Mouse (Mus musculus): ENCODE measurements around the gene Itih1. TPM values are rescaled to one million over a fixed set of nuclear protein-coding genes. Genes with fewer than 3 reads are reported as not detected.
A peak's percentile ranks its signal among the peaks of the same experiment; 100 is the strongest.

The Itih1 gene
- total RNA-seq (2021) = not detected

DNA sequence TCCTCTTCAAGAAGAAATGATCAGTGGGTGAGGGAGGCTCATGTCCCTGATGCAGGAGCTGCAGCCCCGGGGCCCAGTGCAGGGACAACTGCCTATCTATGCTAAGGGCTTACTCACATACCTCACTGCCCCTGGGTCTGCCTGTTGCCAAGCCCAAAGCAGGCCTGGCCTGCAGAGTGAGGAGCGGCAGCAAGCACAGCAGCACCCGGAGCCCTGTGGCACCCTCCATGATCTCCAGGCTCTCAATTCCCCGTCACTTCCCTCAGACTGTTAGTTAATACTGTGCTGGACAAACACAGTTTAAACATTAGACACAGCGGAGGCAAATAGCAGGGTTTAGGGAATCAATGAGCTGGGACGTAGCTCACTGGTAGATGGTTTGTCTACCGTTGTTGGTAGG is at the start of gene Itih1:
Gene Itih1 (minus strand): TSS at position 252 of the 400 bp plus-strand sequence.
- intact Hi-C loops (cut with DNase I) = loop anchor here (5.0 kb wide), 1 partner anchor 61 kb away; no protein-coding TSS in a partner anchor
- DNase-seq = no peak

DNA sequence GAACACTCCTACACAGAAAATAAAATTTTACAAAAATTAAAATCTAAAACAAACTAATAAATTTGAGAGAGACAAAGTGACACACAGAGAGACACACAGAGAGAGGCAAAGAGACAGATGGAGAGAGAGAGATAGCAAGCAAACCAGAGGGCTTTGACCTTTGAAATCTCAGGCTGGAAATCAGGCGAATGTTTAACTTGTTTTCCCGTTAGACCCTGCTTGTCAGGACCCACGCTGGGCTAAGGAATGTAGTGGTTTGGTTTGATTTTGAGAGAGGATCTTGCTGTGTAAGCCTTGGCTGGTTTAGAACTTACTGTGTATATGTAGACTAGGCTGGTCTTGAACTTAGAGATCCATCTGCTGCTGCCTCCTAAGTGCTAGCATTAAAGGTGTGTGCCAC is 33.1 kb upstream of the Itih1 start:
- intact Hi-C loops (cut with DNase I) = no loop called here
- DNase-seq = no peak

DNA sequence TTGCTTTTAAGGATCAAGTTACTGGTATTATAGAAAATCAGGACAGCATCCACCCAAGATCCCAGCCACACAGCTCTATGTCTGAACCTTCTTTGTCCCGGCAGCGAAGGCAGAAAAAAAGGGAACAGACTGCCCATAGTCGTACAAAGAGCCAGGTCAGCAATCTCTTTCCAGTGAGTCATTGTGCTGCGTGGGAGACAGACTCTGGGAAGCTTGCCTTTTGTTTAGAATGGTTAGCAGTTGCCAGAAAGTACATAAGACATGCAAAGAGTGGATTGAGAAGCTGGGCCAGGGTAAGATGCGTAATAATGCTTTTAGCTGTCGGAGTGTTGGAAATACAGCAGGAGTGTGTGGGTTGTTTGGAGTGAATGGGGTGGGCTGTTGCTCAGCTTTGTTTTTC is 31.1 kb upstream of the Itih1 start:
- intact Hi-C loops (cut with DNase I) = no loop called here
- peak; percentile 60 to 65 for DNase-seq

DNA sequence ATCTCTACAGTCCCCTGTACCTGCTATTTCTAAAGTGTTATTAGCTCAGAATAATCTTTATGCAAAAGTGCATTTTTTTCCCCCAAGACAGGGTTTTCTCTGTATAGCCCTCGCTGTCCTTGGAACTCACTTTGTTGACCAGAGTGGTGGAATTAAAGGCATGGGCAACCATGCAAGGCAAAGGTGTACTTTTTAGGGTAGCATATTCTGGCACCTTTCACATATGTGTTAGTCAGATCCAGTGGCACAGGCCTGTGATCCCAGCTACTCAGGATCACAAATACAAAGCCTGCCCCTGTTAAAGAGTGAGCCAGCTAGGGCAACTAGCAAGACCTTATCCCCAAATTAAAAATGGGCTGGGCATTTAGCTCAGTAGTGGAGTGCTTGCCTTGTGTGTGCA is 17.3 kb upstream of the Itih1 start:
- intact Hi-C loops (cut with DNase I) = no loop called here
- no peak for DNase-seq

DNA sequence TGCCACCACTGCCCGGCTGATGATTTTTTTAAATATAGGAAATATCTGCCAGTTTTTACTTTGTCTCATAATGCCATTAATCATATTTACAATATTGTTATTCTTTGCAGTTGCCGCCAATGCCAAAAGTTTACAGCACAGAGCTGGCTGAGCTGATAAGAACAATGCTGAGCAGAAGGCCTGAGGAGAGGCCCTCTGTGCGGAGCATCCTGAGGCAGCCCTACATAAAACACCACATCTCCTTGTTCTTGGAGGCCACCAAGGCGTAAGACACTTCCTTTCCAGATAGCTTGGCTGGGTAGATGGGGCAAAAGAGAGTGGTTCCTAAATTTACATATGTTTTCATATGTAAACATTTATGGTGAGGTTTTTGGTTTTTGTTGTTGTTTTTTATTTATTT is 15.9 kb upstream of the Itih1 start:
- DNase-seq = no peak
- intact Hi-C loops (cut with DNase I) = no loop called here

DNA sequence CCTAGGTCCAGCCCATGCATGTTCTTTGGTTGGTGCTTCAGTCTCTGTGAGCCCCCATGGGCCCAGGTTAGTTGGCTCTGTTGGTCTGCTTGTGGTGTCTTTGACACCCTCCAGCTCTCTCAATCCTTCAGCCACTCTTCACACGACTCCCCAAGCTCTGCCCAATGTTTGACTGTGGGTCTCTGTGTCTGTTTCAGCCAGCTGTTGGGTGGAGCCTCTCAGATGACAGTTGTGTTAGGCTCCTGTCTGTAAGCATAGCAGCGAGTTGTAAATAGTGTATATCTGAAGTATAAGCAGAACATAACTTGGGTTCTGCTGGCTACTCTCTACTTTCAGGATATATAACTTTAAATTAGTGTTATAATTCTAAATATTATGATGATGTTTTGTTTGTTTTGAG is 15.4 kb upstream of the Itih1 start:
- intact Hi-C loops (cut with DNase I) = no loop called here
- DNase-seq = no peak

DNA sequence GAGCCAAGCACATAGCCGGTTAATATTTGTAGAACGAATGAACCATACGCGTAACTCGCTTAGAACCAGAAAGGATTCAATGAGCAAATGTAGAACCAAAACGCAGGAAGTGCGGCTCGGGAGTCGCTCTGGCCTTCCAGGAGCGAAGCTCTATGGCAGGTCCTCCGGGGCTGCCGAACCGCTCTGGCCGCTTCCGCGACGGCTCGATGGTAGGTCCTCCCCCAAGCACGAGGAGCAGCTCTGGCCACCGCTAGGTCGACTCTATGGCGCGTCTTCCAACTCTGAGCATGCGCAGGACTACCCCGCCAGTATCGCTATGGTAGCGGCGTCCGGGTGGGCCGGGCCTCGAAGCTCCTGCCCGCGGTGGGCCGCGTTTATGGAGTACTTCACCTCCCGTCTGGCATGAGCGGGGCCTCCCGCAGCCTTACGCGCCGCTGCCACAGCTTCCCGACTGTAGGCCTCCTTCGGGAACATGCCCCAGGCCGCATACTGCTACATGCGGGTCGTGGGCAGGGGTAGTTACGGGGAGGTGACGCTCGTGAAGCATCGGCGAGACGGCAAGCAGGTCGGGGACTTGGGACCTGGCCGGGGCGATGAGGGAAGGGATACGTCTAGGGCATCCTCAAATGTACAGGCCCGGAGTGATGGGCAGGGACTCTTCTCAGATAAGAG is 8.2 kb upstream of the Itih1 start, which contains the start of gene Nek4:
Gene Nek4 (plus strand): TSS at position 224 of the 672 bp plus-strand sequence.
- intact Hi-C loops (cut with DNase I) = loop anchor here (1.0 kb wide), 1 partner anchor 68 kb away; the partner anchor contains the start of genes Gnl3 and Pbrm1
- peak; percentile 98 for DNase-seq

DNA sequence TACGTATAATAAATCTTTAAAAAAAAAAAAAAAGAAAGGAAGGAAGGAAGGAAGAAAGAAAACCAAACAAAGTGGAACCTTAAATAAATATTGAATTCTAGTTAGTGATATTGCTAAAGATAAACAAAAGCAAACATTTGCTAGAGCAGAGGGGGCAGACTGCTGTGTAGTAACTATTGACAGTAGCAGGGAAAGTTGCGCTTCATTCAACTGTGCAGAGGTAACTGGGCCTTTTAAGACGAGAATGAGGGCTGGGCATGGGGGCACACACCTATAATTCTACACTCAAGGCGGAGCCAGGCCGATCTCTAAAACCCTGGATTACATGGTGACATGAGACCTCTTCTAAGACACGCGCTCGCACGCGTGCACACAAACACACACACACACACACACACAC is 6.9 kb upstream of the Itih1 start:
- intact Hi-C loops (cut with DNase I) = no loop called here
- no peak for DNase-seq

DNA sequence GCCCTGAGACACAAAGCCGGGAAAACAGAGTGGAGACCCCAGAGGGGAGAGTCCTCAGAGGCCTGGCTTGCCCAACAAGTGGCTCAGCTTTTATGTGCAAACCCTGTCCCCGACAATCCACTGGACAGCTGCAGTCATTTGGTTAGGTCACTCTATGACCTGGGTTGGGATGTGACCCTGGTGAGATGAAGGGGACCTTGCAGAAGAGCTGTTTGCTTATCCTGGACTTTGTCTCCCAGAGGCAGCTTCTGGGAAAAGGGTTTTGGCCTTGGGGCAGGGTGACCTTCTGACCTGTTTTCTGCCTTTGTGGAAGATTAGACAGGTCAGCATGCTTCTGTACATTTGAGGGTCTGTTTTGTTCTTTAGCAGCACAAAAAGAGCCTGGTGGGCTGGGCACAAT is 1.7 kb upstream of the Itih1 start:
- DNase-seq = no peak
- intact Hi-C loops (cut with DNase I) = loop anchor here (2.0 to 5.0 kb wide), 2 partner anchors 62 to 78 kb away; no protein-coding TSS in a partner anchor

DNA sequence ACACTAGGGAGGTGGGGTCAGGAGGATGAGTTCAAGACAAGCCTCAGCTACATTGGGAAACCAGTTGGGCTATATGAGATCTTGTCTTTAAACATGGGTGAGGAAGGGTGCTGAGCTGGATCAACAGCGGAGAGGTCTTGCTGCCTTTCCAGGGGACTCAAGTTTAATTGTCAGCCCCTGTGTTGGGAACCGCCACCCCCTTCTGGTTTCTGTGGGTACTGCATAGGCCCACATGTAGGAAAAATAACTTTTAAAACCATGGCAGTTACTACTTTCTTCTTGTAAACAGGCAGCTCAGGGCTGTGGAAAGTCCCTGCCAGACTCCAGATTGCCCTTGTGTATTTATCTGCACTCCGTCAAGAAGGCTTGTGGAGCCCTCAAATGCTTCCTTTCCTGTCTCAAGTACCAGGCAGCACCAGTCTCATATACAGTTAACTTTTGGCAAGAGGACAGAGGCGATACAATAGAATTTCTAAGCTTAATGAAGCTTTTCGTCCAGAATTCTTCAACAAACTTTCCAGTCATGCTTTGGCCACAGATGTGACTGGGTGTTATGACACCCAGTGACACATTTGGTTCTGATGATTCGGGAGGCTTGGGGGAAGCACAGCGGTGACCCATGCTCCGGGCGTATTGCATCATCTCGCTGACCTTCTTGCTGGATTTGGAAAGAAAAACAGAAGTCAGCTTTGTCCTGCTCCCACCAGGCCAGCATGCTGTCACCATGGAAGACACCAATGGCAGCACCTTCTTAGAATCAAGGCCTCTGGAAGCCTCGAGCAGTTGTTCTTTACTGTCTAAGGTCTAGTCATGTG is 978 bp upstream of the Itih1 start:
- intact Hi-C loops (cut with DNase I) = loop anchor here (2.0 to 5.0 kb wide), 2 partner anchors 62 to 77 kb away; no protein-coding TSS in a partner anchor

DNA sequence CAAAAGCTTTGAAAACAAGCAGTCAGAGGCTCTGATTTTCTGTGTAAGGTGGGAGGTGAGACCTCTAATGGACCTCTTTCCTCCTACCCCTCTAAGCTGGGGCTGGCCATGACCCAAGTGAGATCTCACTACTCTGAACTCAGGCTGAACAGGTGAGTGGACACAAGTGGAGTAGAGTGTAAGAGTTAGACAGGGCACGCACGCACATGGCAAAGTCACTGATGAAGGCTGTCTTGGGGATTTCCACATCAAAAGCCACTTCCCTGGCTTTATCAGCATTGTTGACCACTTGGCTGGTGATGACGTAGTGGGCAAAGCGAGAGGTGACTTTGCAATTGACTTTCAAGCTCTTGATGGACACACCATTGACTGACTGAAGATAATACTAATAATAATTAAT is 835 bp downstream of the Itih1 start:
- intact Hi-C loops (cut with DNase I) = loop anchor here (5.0 kb wide), 1 partner anchor 60 kb away; no protein-coding TSS in a partner anchor
- no peak for DNase-seq

More for the DNA sequence above, 978 bp upstream of the Itih1 start:
- peak; percentile 68 to 80 for DNase-seq

DNA sequence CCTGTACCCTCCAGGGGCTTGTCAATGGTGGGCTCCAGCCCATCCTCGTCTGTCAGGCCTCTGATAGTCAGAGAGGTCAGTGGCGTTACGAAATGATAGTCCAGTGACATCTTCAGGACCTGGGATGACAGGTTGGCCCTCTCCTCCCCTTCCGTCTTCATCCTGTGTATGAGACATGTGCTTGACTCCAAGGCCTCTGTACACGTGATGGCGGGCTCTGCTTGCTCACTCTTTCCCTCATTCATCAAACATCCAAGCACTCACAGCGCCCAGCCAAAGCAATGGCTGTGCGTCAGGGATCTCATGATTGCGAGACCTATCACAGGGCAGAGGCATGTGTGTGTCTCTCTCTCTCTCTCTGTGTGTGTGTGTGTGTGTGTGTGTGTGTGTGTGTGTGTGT is 9.7 kb downstream of the Itih1 start:
- intact Hi-C loops (cut with DNase I) = no loop called here
- no peak for DNase-seq

DNA sequence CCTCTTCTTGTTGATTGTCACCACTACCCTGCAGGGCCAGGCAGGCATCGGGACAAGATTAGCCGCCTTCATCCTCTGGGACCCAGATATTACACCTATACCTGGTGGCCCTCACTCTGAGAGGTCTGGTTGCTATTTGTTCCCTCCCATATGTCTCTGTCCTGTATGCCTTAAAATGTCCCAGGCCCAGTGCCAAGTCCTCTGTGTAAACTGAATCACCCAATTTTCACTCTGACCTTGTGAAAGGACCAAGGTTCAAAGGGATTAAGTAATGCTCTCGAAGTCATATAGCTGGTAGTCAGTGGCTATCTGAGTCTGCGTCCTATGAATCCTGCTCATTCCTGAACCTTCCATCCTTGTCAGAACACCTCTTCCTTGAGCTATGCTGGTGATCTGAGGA is 12.7 kb downstream of the Itih1 start:
- DNase-seq = no peak
- intact Hi-C loops (cut with DNase I) = no loop called here

DNA sequence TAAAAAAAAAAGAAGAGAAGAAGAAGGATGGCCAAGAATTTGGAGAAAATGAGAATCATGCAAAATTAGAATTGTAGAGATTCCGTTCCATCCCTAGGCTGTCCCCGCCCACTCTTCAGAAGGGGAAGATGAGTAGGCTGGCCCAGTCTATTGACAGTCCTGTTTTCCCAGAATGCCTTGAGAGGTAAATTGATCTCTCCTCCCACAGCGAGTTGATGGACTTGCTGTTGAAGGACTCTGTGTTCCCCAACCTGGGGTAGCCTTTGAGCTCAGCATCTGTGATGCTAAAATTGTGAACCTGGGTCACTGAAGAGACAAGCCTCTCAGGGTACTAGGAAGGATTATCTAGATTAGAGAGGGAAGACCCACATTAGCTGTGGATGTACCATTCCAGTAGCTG is 17.6 kb downstream of the Itih1 start:
- DNase-seq = no peak
- intact Hi-C loops (cut with DNase I) = no loop called here

DNA sequence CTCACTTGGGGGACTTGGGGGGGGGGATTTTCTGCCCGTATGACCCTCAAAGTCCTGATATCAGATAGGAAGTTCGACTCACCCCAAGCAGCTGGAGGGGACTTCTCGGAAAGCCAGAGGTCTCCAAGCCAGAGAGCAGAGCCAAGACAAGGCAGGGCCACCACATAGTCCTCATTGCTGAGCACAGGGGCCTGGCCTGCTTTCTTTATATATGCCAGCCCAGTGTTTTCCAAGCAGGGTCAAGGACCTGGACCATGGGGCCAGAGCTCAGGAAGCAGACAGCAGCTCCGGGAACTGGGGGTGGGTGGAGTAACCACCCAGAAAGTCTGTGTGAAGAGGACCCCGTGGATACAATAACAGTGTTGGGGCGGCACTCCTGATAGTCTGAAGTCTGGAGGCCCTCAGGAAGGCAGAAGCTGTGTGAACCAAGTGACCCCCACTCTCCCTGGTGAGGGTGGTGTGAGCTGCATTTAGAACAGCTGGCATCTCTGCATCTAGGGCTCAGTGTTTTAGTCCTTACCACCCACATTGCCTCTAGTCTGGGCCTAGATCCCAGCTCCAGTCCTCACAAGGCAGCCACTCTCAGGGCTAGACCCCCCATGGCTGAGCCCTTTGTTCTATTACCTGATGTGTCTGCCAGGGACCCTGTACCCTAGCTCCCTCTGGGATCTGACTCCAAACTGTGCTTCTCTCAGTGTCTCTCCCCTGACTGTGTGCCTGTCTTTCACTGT is 19.5 kb downstream of the Itih1 start, which contains the start of gene Itih3:
Gene Itih3 (minus strand): TSS at position 386 of the 731 bp plus-strand sequence.
- intact Hi-C loops (cut with DNase I) = no loop called here
- DNase-seq = no peak

DNA sequence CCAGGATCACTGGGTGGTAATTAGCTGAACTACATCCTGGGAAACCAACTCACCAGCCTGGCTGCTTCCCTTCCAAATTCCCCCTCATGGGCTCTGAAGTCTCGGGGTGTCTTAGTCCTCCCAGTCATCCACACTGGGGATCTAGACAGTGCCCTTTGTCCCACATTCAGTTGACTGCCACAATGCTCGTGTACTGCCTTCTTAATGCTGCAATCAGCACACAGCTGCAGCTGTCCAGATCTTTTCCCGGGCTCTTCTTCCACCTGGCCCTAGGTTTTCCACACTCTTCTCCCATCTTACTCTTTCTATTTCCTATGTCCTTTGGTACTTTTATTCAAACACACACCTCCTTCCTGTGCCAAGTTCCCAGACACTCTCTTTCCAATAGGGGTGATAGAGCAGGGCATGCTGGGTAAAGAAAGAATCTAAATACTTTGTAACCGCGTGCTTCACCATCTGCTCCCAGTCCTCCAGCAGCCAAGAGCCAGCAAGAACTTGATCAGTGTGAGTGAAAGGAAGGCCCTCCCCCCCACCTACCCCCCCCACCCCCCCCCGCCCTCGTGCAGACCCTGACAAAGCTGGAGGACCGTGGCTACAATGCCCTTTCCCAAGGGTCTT is 20.9 kb downstream of the Itih1 start:
- intact Hi-C loops (cut with DNase I) = no loop called here
- DNase-seq = no peak

DNA sequence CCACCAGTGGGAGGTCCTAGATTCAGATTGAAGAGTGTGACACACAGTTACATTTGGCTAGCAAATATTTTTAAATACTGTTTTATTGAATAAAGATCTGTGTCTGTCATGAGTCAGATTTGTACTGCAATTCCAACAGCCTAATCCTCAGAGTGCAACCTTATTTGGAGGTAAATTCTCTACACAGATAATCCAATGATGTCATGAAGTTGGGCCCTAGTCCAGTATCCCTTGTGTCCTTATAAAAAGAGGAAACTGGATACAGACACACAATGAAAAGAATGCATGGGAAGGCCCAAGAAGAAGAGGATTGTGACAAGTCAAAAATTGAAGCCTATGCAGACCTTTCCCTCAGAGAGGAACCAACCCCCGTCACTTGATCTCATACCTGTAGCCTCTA is 26.6 kb downstream of the Itih1 start:
- DNase-seq = no peak
- intact Hi-C loops (cut with DNase I) = no loop called here

DNA sequence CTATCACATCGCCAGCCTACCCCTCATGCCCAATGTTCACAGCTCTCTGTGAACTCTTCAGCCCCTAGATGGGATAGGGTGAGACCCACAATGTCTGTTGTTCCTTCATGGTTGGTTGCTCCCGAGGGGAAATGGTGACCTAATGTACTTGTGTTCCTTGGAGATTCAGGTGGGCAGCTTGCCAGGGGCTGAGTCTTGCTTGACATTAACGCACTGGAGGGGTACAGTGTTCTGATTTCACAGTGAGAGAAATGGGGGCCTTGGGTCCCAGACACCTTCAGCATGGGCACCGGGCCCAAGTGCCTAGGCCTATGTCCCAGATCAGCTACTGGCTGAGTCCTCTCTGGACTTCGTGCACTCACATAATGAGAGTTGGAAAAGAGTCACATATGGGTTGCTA is 29.7 kb downstream of the Itih1 start:
- DNase-seq = peak in 1 of 2 experiments; percentile 26
- intact Hi-C loops (cut with DNase I) = no loop called here

DNA sequence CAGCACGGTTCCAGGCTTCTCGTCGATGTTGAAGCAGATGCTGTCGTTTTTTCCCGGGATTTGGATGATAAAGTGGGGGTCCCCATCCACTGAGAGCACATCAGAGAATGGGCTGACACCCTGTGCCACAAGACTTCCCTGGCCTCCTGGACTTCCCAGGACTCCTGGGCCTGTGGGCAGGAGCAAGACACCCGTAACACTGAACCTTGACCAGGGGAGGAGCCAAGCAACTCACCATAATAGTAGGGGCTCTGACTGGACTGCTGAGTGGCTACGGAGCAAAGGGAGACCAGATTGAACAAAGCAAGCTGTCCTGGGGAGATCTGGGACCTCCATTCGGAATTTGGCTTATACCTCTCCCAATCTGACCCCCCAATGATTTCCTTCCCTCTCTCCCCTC is 30.4 kb downstream of the Itih1 start:
- no peak for DNase-seq
- intact Hi-C loops (cut with DNase I) = no loop called here

DNA sequence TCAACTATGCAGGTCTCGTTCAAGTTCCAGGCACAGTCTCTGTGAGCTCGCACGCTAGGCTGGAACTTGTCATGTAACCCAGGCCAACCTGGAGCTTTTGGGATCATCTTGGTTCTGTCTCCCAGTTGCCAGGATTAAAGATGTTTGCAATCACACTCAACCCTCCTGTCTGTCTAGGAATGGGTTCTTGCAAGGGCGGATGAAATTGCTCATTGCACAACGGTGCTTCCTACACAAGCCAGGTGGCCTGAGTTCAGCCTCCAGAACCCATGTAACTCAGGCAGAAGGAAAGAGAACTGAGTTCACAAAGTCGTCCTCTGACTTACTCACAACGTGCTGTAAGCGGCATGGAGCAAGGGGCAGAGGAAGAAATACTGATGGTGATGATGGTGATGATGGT is 31.9 kb downstream of the Itih1 start:
- DNase-seq = no peak
- intact Hi-C loops (cut with DNase I) = no loop called here

DNA sequence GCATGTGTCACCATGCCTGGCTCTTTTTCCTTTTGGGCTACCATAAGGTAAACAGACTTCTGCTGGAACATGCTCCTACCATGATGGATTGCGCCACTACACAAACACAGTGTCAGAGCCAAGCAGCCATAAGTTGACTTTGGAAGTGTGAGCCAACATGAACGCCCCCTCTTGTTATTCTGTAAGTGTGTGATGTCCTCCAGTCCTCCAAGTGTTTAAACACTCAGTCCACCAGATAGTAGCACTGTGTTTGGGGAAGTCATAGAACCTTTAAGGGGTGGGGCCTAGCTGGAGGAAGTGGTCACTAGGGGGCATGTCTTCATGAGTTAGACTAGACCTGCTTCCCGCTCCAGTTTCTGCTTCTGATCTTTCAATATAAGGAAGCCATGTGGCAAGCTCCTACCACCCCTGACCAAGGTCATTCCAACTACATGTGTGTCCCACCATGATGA is 35.2 kb downstream of the Itih1 start:
- intact Hi-C loops (cut with DNase I) = no loop called here
- peak in 1 of 2 experiments; percentile 7 for DNase-seq

Data from heart, postnatal 10 days (tissue).